Mouse (Mus musculus) small intestine, adult 10 weeks (tissue): ENCODE results near the gene Was. TPM values are rescaled to one million over a fixed set of nuclear protein-coding genes. Genes with fewer than 3 reads are reported as not detected.

Source experiments
- polyA plus RNA-seq: library from polyadenylated mRNA; stranded (reverse); fragments of 350-450 nt; fragmentation: Illumina TruSeq; extraction: RNeasy Lipid Tissue Mini Kit (QIAGEN cat#74804); gene quantifications from one replicate; pipeline ENCODE4 v1.2.3, GENCODE M21; 2014; ENCODE audit warnings: low replicate concordance

Was gene
- 0.59 TPM for polyA plus RNA-seq

DNA sequence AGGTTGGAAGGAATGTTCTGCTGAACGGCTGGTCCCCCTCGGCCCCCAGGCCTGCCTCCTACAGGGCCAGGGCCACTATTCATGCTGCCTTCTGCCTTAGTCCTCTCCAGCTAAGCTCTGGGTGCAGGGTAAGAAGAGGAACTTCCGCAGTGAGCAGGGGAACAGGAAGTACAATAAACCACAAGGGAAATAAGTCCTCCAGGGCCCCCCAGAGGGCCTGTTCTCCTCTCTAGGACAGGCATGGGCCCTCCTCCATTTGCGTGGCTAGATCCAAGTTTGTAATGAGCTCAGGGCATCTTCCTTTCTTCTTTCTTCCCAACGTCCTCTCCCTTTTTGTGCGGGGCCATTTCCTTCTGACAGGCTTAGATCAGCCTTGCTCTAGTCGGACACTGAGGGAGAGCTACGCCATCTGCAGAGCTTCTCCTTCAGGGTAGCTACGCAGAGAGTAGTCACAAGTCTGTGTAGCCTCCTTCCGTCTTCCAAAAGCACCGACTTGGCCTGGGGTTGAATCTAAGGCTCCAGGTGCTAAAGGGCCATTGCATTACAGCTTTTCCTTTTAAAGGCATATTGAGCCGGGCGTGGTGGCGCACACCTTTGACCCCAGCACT is at the start of gene Was:
Gene Was (minus strand): TSS at position 153 of the 608 bp plus-strand sequence.

DNA sequence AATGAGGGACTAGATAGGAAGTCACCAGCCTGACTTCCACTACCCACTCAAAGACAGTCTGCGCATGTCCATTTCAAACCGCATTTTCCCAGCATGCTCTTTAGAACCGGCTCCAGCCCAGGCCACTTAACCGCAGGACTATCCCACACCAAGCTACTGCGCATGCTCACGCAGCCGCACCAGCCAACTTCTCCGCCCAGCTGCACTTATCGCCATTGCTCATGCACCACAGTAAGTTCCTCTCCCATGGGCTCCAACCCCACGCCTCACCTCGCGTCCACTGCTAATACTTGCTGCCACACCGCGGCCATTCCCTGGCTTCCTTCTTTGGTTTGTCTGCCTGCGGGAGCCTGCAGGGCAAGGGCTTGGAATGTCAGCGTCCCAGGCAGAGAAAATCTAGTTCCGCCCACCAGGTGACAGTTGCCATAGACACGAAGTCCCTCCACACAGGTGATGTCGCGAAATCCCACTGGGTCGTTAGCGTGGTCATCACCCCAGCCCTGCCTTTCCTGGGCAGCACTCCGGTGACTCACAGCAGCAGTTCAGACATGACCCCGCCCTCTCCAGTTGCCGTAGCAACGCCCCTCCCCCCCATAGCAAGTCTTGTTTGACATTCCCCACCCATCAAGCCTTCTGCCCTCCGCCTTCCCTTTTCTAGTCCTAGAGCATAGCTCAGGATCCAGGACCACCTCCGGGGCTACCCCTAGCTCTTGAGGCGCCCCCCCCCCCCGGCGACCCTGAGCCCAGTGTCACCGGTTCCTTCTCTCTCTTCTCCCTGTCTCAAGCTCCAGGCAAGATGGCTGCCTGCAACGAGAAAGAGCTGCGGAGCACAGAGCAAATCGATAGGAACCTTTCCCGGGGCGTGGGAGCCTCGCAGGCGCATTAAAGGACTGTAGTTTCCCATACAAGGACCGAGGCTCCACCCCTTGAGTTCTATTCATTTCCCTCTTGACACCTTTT is 42.0 kb upstream of the Was start, which contains the start of gene Wdr13:
Gene Wdr13 (minus strand): TSS at position 876 of the 960 bp plus-strand sequence.

DNA sequence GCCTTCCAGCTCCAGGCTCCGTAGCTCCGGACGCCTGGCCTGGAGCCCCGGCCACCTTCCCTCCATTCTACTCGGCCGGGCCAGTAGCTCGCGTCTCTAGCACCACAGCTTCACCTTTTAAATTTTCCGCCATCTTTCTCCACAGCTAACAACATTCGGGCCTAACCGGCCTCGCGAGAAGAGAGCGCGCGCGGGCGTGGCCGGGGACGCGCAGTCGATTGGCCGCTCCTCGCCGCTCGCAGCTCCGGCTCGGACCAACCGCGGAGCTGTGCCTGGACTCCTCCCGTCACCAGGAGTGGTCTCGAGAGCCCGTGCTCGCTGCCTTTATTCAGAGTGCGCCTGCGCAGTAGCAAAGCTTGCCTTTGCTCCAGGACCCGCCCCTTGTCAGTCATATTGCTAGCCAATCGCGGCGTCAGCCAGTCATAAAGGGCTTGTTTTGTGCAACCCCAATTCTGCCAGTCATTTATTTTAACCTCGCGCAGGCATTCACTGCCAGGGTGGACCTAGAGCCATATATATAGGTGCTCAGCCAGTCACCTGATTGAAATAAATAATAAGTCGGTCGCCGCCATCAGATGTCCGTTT is 15.8 kb downstream of the Was start, which contains the start of gene Suv39h1:
Gene Suv39h1 (minus strand): TSS at position 331 of the 585 bp plus-strand sequence.

Other genes starting within 250 kb of the Was start
- gene Otud5, start 249.1 kb downstream of the Was start, polyA plus RNA-seq = 26.6 TPM
- 3.7 TPM for gene Pim2, start 212.2 kb downstream of the Was start, polyA plus RNA-seq
- 6.4 TPM for gene Slc35a2, start 206.5 kb downstream of the Was start, polyA plus RNA-seq
- gene Pqbp1, start 191.2 kb downstream of the Was start, polyA plus RNA-seq = 5.5 TPM
- 1.5 TPM for gene Timm17b, start 191.1 kb downstream of the Was start, polyA plus RNA-seq
- gene Gm10491, start 182.7 kb downstream of the Was start, polyA plus RNA-seq = not detected
- gene Gm10490, start 181.0 kb downstream of the Was start, polyA plus RNA-seq = not detected
- gene Pcsk1n, start 170.7 kb downstream of the Was start, polyA plus RNA-seq = not detected
- not detected for gene Eras, start 161.9 kb downstream of the Was start, polyA plus RNA-seq
- gene Hdac6, start 142.6 kb downstream of the Was start, polyA plus RNA-seq = 0.30 TPM
- not detected for gene Gata1, start 112.4 kb downstream of the Was start, polyA plus RNA-seq
- 1,103 TPM for gene Glod5, start 72.0 kb downstream of the Was start, polyA plus RNA-seq
- gene Suv39h1, start 15.7 kb downstream of the Was start, polyA plus RNA-seq = 8.6 TPM
- 60.9 TPM for gene Wdr13, start 42.4 kb upstream of the Was start, polyA plus RNA-seq
- 554 TPM for gene Rbm3, start 55.4 kb upstream of the Was start, polyA plus RNA-seq
- not detected for gene Tbc1d25, start 85.7 kb upstream of the Was start, polyA plus RNA-seq
- 31.9 TPM for gene Ebp, start 103.0 kb upstream of the Was start, polyA plus RNA-seq
- gene Porcn, start 116.0 kb upstream of the Was start, polyA plus RNA-seq = 1.0 TPM
- gene Ftsj1, start 161.9 kb upstream of the Was start, polyA plus RNA-seq = 5.6 TPM
- 0.59 TPM for gene Slc38a5, start 180.6 kb upstream of the Was start, polyA plus RNA-seq
- not detected for gene Ssxb10, start 236.9 kb upstream of the Was start, polyA plus RNA-seq